In the genomic region with DNA sequence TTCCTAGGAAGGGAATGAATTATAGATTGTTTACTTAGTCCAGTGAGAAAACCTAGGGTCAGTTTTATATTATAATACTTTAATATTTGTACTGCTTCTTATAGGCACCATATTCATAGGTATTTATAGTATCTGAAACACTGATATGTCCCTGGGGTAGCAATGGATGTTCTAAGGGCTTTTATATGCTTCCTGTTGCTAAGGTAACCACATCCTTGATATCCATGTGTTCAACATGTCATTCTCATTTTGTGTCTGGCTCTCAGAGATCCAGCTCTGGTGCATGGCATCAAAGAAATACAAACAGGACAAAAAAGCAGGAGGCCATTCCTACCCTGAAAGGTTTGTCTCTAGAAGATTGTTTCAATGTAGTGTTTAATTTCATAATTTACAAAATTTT, we compare ENCODE assay signal across 18 mouse cellular contexts.
"Had no signal": no experiment of that assay in that cellular context is flagged by ENCODE, and none has a peak within 500 bp of the region (broad histone marks: within the 10 kb centered on the region; RNA-seq: fewer than 3 reads in every experiment).

No protein-coding gene starts in this region.

- ATAC-seq: liver, embryonic 12.5 days; midbrain, embryonic 13.5 days had no signal

- H3K27ac ChIP-seq: liver, embryonic 12.5 days; liver, embryonic 14.5 days; midbrain, embryonic 10.5 days; midbrain, embryonic 13.5 days; neural tube, embryonic 13.5 days; neural tube, embryonic 15.5 days; stomach, embryonic 15.5 days; stomach, postnatal 0 days had no signal

- H3K9ac ChIP-seq: liver, embryonic 12.5 days; liver, embryonic 14.5 days; lung, embryonic 14.5 days; midbrain, embryonic 13.5 days; neural tube, embryonic 13.5 days; neural tube, embryonic 15.5 days; stomach, embryonic 15.5 days had no signal

- H3K27me3 ChIP-seq: liver, embryonic 12.5 days; midbrain, embryonic 13.5 days; neural tube, embryonic 13.5 days; neural tube, embryonic 15.5 days; stomach, embryonic 15.5 days had no signal

- H3K4me3 ChIP-seq: liver, embryonic 12.5 days; midbrain, embryonic 10.5 days; midbrain, embryonic 13.5 days; myocyte; neural tube, embryonic 13.5 days; neural tube, embryonic 15.5 days; stomach, embryonic 15.5 days had no signal

- H3K4me2 ChIP-seq: liver, embryonic 12.5 days; lung, embryonic 14.5 days; midbrain, embryonic 13.5 days; neural tube, embryonic 13.5 days; neural tube, embryonic 15.5 days; stomach, embryonic 15.5 days had no signal

- DNase-seq: lung, adult 18-20 months; lung, embryonic 14.5 days; lung, postnatal 10 days; lung, postnatal 4 days; right cerebral cortex, adult 18-20 months; right cerebral cortex, postnatal 25 days; thymus, adult 2 months; thymus, postnatal 25 days; thymus, postnatal 4 days had no signal

- H3K4me1 ChIP-seq: liver, embryonic 12.5 days; midbrain, embryonic 10.5 days; neural tube, embryonic 15.5 days; stomach, embryonic 15.5 days had no signal

- H3K9me3 ChIP-seq: liver, embryonic 12.5 days; midbrain, embryonic 10.5 days; midbrain, embryonic 13.5 days; neural tube, embryonic 13.5 days; neural tube, embryonic 15.5 days; stomach, embryonic 15.5 days had no signal

- H3K36me3 ChIP-seq: liver, embryonic 12.5 days; midbrain, embryonic 10.5 days; midbrain, embryonic 13.5 days; neural tube, embryonic 13.5 days; neural tube, embryonic 15.5 days; stomach, embryonic 15.5 days had no signal
